Mouse (Mus musculus) testis, adult 2 months (tissue): Measurements from ENCODE around the gene Hepacam.

Experiments
- CTCF ChIP-seq: fragments of 200-500 bp; IDR thresholded peaks from 2 replicates; pipeline ENCODE4 v1.5.1; 2012; ENCODE audit warnings: low read depth, mild to moderate bottlenecking, inconsistent platforms, low read length, moderate library complexity; ENCODE audit not compliant: control insufficient read depth, insufficient read depth, insufficient replicate concordance
- POLR2A ChIP-seq: fragments of 200-500 bp; IDR thresholded peaks from 2 replicates; pipeline ENCODE4 v1.6.1; 2012; ENCODE audit warnings: low read depth, mild to moderate bottlenecking, inconsistent platforms, low read length, moderate library complexity; ENCODE audit not compliant: control insufficient read depth

DNA sequence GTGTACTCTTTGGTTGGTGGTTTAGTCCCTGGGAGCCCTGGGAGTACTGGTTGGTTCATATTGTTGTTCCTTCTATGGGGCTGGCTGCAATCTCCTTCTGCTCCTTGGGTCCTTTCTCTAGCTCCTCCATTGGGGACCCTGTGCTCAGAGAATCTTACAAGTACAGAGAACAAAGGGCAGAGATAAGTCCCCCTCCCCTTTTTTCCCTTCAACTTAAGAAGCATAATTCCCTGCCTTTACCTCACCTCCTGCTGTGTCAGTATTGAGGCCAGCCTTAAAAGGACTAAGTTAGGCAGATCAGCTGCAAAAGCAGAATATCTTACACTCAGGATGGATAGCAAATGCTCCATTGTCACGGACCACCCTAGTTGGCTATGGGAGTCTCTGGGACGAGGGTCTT lies 24.9 kb downstream of the Hepacam start:
- TF ChIP-seq CTCF = no peak
- no peak for TF ChIP-seq POLR2A
